Mouse (Mus musculus) 3T3-L1 (cell line): ENCODE measurements at regions not wholly inside any gene's neighbourhood (a gene's known extent, or its start where the extent isn't known, plus 50 kb on each side); places are given as distances from the start of the nearest gene placed in this dataset.
A peak's percentile ranks its signal among the peaks of the same experiment; 100 is the strongest.

ENCODE experiments used
- DNase-seq: peaks from one replicate; pipeline ENCODE4 v3.0.0-alpha.2; 2015; ENCODE audit warnings: low read depth, low spot score

DNA sequence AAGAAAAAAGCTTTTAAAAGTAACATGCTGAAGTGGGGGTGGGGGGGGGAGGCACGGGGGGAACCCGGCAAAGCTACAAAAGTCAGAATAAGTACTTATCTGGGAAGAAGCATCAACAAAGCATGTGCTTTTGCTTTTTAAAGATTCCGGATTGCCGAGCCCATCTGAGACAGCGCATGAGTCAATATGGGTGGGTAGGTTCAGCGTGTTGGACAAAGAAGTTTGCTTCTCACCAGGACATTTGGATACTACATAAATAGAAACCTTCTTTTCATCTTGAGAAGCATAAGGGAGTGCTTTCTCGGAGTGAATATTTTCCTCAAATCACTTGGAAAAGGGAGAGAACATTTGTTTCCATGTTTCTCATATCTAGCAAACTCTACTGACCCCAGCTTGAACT, 414.1 kb downstream of the Klf5 start:
- DNase-seq = no peak

DNA sequence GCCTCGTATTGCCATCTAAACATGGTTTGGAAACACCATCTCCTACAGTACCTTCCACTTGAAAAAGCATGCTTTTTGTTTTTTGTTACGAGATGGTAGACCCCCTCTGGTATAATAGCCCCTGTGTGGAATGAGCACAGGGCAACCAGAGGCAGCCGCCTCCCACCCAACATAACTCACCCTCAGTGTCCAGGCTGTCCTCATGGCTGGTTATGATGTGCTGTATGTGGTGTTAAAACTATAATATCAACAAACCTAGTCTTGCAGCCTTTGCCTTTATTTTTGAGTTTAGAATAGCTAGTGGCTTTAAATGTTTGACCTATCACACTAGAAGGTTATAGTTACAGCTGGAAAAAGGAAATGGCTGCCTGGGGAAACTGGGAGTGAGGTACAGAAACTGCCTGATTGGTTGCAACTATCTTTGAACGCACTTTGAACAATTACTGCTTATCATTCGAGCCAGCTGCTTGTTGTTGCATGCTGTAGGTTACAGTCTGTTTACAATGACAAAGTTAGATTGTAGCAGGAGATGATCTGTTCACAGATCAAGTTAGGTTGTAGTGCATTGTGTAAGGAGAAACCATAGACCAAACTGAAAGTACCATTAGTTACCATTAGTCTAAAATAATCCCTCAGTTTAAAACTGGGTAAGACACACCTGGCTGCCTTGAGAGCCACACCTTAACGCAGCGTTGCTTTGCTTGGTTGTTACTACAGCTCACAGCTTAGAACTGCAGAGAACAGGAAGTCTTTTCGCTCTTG, 414.8 kb downstream of the Klf5 start:
- no peak for DNase-seq

DNA sequence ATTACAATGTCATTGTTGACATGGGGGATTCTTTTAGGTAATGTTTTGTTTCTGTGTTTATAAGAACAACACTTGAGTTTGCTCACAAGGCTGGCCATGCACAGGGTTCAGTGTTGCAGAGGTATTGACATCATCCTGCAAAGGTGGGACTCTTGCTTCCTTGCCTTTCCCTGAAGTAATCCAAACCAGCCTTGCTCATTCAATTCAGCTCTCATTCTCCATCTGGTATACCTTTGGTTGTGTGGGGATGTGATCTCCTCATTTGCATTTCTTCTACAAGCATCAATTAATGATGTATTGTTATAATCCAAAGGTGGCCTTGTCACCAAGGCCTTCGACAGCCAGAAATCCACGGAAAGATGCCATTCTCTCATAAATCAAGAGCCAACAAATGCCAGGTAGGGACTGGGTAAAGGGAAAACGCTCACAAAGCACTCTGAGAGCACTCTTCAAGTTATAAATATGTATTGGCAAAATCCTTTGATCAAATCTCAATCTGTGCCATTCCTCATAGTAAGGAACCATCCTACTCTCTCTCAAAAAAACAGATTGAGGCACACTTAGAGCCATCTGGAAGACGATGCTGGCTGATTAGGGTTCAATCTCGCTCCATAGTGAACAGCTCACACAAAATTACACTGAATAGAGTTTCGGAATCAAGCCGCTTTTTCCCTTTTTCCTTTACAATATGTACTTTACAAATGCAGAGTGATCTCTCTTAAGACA, 435.1 kb downstream of the Klf5 start:
- DNase-seq = no peak

DNA sequence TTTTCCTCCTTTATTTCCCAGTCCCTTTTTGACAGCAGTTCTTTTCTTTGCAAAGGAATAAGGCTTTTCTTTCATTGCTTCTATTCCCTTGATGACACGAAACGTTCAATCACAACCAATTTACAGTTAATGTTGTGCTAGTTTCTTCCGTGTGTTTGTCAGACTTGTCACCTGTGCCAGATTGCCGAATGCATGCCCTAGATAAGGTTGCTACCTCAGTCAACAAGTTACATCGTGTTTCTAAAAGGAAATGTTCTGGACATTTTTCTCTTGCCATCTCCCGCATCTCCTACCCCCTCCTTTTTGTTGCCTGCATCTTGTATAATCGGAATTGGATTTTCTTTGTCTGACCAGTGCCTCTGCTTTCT, 435.7 kb downstream of the Klf5 start:
- DNase-seq = no peak

DNA sequence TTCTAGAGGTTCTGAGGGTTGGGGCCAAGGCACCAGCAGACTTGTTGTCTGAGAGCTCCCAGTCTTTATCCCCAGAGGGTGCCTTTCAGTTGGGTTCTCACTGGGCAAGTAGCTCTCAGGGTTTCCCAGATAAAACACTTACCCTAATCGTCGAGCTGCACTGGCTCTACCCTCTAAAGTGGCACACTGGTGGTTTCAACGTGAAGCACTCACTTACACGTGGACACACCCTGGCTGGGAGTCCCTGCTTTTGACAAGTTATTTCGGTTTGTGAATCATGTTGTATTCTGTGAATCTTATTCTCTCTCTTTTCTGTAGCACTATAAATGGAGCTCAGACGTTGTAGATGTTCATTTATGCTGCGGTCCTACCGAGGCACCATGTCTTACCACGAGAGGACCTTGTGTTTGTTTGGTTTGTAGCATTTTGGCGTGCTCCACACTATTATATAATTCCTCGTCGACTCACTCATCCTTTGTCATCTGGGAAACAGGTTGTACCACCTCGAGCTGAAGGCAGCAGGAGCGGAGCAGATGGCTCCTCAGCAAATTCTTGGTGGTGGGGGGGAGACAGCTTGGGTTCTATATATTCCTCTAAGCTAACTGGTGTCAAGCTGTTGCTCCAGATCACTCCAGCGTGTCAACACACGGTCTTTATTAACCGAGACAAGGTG, 445.3 kb downstream of the Klf5 start:
- no peak for DNase-seq

DNA sequence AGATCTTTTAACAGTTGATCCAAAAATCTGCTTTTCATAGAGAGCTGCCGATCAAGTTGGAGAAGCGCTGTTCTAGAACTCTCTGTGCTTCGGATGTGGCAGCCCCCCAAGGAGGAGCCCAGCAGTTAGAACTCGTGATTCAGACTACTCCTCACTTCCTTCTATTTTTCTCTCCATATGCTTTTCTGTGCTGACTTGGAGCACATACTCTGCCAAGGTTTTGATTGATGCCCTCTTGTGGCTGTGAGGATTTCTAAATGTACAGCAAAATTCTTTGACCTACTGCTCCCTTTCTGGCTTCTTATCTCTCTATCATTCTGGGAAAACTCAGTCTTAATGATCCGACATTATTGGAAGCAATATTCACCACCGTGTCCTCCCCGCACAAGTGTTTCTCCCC, 446.7 kb downstream of the Klf5 start:
- DNase-seq = peak; percentile 74

DNA sequence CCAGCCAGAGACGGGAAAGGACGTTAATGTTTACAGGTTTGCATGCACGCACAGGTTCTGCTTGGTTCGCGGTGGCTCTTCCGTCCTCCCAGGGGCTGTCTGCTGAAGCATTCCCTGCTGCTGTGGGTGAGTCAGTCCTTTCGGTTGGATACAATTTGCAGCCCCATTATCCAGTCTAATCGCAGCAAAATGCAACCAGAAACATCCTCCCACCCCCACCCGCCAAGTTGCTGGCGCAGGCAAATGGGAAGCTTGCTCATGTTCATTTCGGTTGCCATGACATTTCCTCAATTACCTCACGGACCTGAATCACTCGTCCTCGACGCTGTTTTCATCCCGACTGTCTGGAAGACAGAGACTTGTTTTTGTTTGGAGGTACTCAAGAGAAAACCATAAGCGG, 449.7 kb downstream of the Klf5 start:
- DNase-seq = peak; percentile 52

DNA sequence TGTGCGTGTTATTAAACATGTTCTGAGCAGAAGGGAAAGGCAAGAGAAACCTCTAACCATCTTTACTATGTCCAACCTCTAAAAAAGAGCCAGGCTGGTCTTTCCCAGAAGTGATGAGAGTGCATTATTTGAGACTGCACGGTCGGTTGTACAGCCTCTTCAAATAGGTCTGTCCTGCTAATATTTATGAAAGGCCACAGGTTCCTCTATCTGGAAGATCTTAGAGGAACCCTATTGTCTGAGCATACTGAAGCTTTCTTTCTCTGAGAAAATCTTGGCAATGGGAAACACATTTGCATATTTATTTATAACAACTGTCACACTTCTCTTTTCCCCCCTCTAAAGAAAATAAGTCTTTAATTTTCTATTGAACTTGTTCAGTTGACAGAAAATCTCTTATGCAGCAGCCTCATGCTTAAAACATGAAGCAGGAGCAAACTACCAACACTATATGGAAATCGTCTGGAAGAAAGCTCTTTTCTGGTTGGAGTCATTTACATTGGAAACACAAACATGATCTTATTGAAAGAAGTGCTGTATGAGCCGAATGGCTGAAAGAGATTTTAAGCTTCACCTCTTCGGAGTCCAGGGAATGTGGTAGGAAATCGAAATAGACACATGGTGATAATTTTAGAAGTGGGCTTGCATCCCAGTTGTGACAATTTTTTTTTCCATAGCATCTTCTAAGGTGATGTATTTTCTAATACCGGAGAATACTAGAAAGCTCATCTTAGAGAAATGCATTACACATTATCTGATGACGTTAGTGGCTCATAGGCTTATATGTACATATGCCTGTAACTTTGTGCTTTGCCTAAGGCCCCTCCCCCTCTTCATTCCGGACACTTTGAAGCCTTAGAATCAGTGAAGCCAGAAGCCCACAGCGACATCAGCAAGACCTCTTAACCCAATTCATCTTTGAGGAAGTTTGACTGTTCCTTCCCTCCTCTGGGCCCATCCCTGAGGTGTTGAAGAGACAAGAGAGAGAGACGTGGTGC, 451.1 kb downstream of the Klf5 start:
- no peak for DNase-seq

DNA sequence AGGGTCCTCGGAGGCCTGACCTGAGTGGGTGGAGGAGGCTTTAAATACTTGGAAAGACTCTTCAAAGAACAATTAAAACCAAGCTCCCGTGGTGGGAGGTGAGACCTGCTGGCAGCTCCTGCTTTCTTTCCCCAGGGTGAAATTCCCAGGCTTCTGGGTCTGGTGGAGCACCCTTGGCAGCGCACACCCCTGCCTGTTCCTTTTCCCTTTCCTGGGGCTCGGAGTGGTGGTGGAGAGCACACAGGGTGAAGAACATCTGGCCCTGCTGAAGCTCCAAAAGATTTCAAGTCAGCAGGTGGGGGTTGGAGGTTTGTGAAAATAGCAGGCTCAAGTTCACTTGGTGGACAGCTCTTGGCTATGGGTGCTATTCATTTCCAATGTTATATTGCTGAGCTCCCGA, 459.6 kb downstream of the Klf5 start:
- no peak for DNase-seq

DNA sequence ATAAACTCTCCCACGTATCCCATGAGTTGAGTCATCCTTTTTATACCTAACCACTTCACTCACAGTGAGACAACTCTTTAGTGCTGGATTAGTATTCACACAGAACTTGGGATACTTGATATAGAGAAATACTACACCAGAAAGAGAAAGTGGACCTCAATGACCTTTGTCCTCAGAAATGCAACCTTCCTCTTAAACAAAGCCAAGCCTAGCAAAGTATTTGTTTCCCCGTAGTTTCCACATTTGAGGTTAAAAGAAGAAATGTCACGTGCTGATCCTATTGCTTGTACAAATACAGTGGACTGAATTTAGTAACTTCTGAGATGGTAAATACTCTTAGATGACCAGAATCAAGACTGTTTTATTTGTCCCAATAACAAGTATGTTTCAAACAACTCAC, 464.8 kb downstream of the Klf5 start:
- DNase-seq = peak; percentile 39

DNA sequence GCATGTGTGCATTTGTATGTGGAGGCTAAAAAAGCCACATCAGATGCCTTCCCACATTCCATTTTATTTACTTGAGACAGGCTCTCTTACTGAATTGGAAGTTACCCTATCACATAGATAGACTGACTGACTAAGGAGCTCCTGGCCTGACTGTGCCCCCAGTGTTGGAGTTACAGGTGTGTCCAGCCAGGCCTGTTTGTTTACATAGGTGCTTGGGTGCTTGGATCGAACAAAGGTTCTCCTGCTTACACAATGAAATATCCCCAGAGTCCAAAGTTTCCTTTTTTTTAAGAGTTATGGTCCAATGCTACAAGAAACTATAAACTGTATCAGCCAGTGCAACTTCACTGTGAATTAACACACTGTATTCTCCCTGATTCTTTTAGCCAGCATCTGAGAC, 472.5 kb downstream of the Klf5 start:
- DNase-seq = no peak

DNA sequence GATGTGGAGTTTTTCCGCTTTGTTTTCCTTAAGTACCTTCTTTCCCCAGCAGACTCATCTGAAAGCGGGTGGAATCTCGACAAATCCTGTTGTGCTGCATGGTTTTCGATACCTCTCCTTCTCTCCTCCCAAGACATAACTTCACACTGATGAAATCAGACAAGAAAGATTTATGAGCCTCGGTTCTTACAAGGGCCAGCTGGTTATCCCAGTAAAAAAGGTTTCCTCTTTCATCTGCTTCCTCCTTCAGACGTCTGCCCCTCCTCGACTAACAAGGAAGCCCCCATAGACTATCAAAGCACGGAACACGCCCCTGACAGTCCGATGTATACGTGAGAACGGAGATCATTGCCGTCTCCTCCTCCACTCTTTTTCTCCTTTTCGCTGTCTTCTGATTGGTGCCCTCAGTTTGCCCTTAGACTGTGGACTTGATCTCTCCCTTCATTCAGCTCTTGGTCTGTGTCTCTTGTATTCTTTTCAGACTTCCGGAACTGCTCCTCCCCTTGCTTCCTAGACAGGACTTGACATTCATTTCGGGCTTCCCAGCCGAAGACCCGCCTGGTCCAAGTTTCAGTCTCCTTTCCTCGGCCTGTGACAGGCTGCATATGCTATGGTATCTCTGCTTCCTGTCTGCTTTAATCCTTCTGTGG, 474.4 kb downstream of the Klf5 start:
- DNase-seq = no peak

DNA sequence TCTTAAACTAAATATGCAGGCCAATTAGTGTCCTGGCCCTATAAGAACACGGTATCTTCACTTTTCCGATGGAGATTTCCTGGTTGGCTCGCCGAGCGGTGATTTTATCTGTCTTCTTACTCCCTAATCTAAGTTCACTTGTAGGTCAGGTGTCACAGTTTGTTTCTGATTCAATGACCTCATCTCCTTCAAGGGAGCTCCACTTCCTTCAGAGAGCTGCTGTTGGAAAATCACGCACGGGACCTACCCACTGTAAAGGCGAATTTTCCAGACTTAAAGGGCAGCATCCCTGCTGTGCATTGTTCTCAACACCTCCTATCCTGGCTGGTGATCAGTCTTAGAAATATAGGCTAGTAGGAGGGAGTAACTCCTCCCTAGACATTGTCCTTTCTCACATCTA, 480.0 kb downstream of the Klf5 start:
- no peak for DNase-seq

DNA sequence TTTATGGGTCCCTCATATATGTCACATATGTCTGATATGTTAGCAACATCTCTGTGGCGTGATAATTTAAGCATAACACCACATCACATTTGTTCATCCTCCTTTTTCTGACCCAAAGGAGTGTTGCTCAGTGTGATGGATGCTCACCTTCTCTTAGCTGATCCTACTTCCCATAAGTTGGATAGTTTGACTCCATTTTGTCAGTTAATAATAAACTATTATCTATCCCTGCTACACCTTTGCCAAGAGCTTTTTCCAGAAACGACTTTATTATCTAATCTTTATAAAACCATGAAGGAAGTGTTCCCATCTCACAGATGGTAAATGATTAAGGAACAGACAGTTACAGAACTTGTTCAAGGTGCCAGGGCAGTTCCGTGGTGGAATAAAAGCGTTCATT, 480.5 kb downstream of the Klf5 start:
- no peak for DNase-seq

DNA sequence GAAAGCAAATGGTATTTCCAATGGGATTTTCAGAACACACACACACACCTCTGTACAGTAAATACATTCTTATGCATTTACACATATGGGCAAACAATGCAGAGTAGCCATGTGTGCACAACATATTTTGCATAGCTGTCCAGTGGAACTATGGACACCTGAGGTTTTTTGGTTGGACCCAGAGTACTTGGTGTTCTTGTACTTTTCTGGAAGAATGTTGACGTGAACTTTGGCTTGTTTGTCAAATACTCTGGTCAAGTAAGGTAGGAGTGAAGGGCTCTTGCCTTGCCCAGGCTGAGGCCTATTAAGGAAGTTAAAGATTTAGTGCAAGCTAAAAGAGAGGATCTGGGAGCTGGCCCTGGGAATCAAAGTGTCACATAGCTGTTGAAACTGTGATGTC, 485.2 kb downstream of the Klf5 start:
- no peak for DNase-seq

DNA sequence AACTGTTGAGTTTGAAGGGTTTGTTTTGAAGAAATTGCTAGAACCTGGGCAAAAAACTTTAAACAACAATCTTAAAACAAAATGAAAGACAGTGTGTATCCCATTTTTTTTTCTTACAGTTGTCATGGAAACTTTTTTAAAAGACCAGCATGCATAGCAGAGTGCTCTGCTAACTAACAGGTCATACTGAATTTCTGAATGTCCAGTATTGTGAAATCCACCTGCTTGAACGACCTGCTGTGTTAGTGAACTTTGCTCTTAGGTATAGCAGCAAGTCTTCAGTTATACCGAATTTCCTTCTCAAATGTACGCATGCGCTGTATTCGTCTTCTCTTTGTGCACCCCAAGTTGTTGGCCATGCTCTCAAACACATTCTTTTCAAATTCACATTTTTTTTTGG, 486.6 kb downstream of the Klf5 start:
- DNase-seq = no peak

DNA sequence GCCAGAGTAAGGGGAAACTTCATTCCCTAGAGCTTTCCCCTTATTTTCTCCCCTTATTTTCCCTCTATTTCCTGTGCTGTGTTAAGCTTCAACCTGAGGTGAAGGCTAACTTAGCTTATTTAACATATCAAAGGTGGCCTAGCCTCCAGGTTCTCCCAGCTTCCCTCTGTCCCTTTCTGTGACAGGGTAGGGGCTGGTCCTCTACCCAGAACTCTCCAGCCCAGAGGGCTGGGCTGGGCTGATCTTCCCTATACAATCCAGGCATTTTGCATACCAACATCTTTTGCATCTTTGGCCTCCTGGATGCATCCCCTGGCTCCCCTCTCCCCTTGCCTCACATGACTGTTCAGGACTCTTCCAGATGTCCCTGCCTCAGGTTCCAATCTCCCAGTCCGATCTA, 487.9 kb downstream of the Klf5 start:
- DNase-seq = no peak

DNA sequence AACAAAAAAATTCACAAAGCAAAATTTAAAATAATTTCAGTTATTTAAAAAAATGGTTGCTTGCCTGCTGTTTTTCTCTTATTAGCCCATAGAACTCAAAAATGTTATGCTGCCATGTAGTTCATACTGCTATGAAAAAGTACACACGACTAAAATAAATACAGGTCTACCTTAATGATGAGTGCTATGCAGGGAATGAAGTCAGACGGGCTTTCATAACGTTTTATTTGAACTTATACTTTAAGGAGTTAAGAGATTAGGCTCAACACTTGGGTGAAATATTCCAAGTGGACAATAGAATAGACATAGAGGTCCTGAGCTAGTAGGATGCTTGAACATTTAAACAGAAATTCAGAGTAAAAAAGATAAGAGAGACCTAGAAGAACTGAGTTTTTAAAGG, 489.7 kb downstream of the Klf5 start:
- DNase-seq = no peak

DNA sequence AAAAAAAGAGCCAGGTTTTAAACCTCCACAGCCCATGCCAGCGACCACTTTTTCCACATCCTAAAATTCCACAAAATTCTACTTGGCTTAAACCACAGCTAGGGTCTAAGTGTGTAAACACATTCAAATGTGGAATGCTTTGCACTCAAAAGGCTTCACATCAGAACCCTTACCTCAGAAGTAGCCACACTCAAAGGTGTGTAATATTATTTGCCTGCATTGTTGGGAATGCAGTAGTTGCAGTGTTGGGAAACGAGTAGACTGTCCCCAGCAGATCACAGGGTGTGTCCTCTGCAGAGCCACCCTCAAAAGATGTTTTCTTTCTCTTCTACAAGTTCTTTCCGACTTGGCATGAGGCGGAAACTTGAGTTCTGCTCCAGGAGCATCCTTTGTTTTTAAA, 488.2 kb downstream of the Klf12 start:
- no peak for DNase-seq

DNA sequence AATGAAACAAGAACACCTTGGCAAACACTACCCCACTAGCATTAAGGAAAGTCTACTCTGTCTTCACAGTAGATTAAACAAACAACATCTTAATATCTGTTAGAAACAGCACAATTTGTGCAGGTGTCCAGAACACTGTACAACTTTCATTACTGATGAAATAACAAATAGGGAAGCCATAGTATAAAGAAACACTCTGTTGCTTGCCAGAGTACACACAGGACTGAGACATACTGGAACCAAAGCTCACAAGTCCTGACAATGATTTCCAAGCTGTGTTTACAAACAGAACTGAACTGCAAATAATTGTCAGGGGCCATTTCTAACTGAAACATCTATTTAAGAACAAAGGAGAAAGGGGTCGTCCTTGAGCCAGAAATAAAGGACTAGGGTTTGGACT, 478.4 kb downstream of the Klf12 start:
- DNase-seq = no peak

DNA sequence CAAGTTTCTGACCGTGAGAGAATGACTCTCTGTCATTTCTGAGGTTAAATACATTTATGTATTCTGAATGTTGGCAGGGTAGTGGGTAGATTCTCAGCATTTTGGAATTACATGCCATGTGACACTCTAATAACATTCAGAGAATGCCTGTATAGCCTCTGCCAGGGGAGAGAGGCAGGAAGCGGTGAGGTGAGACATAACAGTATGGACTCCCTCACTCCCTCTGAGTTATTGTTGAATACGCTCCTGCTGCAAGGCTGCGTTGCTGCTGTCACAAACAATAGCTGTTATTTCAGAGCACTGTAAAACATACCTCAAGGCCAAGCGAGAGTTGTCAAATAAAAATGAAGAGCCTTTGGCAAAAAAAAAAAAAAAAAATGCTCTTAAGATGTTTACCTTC, 477.9 kb downstream of the Klf12 start:
- peak; percentile 31 for DNase-seq
